Mouse (Mus musculus) embryo, embryonic 9.5 days (tissue): ENCODE measurements around the gene Adamtsl5.
"Not testable (repeated sequence)": the region's sequence is repeated elsewhere in the genome, so short reads cannot be mapped to it uniquely, and the experiment has no call there.

Experiments used
- DNase-seq: peaks from one replicate; pipeline ENCODE4 v3.0.0-alpha.2; 2017; ENCODE audit errors: extremely low spot score

The Adamtsl5 gene

DNA sequence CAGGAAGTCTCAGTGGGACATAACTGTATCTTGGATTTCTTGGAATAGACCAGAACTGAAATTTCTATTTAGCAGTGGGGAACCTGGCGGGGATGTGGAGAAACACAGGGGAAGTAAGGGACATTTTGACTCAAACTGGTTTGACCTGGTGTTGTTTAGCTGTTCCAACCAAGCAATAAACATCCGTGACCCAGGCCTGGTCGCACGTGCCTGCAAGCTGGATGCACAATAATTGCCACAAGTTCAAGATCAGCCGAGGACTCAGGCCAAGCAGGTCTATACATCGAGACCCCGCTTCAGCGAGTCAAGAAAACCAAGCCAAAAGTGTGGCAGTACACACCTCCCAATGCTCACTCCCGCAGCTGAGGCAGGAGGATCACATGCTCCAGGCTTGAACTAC, 23.8 kb upstream of the Adamtsl5 start:
- DNase-seq: no peak

DNA sequence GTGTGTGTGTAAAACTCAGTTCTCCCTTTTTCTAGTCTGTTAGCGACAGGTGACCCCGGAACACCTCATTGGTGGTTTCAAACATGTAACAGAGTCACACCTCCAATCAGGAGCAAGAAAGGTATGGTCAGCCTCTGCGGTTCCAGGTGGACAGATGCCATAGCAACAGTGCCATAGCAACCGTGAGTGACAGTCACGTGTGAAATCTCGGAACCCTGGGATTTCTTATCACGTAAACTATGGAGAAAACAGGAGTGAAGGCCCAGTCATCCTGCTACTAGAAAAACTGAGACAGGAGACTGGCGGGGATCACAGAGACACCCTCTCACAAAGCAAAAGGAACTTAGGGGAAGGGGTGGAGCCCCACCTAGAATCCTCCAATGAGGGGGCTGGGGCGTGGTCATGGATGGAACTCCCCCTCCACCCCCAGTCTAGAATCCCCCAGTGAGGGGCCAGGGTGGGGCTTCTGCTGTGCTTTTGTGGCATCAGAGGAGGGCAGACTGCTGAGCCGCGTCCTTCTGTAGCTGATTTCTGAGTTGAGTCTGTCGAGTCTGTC, 23.3 kb upstream of the Adamtsl5 start:
- DNase-seq: peak; percentile 64

DNA sequence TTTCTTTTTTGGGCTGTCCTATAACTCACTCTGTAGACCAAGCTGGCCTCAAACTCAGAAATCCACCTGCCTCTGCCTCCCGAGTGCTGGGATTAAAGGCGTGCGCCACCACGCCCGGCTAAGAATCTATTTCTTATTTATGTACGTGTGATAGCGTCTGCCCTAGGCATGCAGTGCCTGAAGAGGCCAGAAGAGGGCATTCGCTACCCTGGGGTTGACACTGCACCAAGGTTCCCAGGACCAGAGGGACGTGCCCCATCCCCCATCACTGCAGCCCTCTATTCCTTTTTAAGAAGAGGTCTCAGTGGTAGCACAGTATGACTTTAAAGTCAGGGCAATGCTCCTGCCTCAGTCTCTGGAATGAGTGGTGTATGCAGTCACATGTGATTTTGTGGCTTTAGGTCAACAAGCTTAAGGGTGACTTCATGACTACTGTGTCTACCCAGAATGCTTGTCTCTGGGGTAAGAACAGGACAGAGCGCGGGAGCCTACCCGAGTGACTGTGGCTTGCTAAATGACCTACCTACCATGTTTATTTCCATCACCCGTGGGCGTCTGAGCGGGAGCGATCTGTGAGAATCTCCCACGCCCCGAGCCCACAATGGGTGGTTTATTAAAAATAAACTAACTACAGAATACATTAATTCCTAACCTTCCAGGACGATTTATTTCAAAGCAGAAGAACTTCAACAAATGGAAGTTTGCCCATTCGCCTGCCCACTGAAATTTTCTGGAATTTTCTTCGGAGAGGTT, 22.0 kb upstream of the Adamtsl5 start:
- DNase-seq: no peak

DNA sequence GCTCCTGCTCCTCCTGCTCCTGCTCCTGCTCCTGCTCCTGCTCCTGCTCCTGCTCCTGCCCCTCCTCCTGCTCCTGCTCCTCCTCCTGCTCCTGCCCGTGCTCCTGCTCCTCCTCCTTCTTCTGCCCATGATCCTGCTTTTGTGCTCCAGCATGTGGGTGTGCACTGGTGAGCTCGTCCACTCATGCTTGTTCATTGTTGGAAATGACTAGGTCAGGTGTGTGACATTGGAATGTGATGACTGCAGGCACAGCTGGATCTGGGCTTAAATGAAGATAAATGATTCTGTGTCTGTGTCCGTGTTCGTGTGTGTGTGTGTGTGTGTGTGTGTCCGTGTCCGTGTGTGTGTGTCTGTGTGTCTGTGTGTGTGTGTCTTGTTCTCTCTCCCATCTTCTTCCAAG, 20.2 kb upstream of the Adamtsl5 start:
- DNase-seq: no peak

- DNase-seq: no peak
These were observed 19.7 kb upstream of the Adamtsl5 start for GRCm38 (mm10) chr10:80367954-80368353.

GRCm38 (mm10) chr10:80365736-80366135, 17.5 kb upstream of the Adamtsl5 start:
- DNase-seq: no peak

GRCm38 (mm10) chr10:80363734-80364133, 15.5 kb upstream of the Adamtsl5 start:
- DNase-seq: no peak

DNA sequence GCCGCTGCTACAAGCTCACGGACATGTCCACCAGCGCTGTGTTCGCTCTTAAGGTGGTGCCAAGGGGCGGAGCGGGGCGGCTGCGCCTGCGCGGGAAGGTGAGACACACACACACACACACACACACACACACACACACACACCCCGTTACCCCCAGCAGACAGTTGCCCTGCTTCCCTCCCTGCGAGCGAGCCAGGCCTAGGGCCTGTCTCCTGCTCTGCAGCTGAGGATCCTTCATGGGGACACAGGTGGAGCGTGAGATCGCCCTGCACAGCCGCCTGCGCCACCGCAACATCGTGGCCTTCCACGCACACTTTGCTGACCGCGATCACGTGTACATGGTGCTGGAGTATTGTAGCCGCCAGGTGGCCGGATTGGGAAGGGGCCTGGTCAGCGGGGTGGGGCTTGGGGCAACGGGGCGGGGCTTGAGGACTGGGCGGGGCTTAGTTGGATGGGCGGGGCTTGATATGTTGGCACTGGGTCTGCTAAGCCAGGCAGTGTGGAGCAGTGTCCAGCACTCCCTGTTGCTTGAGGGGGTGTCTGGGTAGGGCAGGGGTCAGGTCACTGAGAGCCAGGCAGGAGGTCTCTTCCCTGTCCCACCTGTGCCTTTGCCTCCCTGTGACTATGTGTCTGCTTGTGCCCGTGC, 9.9 kb upstream of the Adamtsl5 start:
- DNase-seq: no peak

DNA sequence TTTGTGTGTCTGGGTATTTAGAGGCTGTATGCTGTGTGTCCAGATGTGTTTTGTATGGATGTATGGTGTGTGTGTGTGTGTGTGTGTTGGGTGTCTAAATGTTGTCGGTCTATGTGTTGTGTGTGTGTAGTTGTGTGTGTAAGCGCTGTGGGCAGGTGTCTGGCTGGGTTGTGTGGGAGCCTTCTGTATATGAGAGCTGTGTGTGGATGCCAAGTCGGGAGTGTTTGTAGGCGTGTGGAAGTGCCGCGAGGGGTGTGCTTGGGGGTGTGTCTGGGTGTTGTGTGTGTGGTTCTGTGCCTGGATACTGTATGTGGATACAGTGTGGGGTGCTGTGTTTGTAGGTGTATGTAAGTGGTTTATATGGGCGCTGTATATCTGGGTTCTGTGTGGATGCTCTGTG, 9.1 kb upstream of the Adamtsl5 start:
- no peak for DNase-seq

GRCm38 (mm10) chr10:80356737-80357136, 8.5 kb upstream of the Adamtsl5 start:
- DNase-seq: no peak

DNA sequence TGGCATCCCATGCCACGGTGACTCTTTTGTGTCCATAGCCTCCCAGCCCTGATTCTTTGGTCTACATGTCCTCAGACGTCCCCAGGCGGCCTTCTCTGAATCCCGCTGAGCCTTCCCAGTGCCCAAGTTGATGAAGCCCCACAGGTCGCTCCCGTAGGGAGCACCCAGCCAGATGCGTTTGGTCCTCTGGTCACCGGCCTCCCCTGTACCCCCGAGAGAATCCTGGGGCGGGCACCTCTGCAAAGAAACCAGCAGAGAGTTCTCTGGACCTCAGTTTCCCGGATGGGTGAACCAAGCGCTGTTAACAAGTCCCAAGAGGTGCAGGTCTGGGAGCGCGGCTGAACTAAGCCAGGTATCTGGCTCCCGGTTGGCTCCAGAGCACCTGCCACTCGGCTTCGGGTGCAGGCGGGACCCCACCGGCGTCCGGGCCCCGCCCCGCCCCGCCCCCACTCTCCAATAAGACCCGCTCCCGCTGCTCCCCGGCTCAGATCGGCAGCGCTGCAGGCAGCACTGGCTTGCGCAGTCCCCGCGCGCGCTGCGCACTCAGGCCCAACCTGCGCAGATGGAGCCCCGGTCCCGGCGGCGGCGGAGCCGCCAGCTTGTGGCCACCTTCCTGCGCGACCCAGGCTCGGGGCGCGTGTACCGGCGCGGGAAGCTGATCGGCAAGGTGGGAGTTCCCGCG, 7.9 kb upstream of the Adamtsl5 start, which contains the start of gene Plk5:
Gene Plk5 (plus strand): TSS at position 459 of the 682 bp plus-strand sequence.
- DNase-seq: no peak

GRCm38 (mm10) chr10:80355431-80355830, 7.2 kb upstream of the Adamtsl5 start:
- DNase-seq: no peak

DNA sequence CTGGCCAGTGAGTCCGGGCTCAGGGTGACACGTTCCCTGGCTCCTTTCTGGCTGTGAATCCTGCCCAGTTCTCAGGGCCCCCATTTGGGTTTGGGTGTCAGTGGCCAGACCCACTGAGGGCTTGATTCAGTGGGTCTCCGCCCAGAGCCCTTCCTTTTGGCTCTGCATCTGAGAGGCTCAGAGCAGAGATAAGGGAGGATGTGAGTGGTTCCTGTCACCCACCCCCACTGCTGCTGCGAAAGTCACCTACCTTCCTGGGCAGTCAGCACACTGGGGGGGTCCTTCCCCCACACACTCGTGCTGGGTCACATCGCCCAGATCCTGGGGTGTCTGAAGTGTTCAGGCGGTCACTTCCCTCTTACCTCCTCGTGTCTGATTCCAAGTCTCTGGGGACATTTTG, 4.5 kb upstream of the Adamtsl5 start:
- no peak for DNase-seq

GRCm38 (mm10) chr10:80351896-80352295, 3.7 kb upstream of the Adamtsl5 start:
- no peak for DNase-seq

DNA sequence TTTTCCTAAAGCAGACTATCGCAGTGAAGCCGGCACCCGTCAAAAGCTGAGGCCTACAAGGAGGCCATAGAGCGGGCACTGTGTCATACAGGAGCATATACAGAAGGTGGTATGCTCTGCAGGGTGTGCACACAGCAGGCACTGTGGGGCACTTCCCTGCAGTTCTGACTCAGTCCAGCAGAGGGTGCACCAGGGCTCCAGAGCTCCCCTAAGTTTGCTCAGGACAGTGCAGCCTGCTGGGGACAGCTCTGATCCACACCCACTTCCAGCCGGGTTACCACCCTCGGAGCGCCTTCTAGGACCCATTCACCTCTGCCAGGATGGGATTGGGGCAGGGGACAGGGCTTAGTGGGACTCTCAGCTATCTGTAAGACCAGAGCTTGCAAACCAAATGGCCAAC, 2.1 kb upstream of the Adamtsl5 start:
- DNase-seq: peak; percentile 87

DNA sequence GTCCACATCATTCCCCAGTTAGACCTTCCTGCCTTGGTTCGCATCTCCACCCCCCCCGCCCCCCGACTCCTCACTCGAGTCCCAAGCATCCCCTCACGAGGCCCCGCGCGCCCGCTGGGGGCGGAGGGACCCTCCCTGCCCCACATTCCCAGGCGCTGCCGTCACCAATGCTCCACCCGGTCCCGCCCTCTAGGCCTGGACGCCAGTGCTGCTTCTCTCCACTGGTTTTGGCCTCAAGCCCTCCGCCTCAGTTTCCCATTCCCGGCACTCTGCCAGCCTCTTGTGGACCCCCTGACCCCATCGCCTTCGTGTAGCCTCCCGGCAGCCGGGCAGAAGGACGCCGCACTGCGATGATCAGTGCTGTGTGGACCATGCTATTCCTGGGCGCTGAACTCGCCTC, 769 bp upstream of the Adamtsl5 start:
- DNase-seq: no peak

- DNase-seq: no peak
These were observed 671 bp downstream of the Adamtsl5 start for GRCm38 (mm10) chr10:80347514-80347967.

- not testable (repeated sequence) for DNase-seq
These were observed 2.3 kb downstream of the Adamtsl5 start for GRCm38 (mm10) chr10:80345929-80346328.

DNA sequence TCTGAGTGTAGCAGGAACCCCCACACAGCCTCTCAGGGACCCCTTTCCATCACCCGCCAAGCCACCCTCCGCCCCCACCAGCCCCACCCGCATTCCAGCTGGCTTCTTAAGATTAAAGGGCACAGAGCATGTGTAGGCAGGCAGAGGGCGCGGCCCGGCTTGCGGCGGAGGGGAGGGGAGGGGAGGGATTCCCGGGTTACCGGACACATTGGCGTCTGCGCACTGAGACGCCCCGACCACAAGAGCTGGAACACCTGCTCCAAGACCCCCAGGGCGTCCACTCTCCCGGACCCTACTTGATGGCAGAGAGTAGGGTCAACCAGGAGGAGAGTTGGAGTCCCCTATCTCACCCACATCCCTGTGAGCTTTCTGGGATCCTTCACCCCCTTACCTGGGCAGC, 3.1 kb downstream of the Adamtsl5 start:
- no peak for DNase-seq

DNA sequence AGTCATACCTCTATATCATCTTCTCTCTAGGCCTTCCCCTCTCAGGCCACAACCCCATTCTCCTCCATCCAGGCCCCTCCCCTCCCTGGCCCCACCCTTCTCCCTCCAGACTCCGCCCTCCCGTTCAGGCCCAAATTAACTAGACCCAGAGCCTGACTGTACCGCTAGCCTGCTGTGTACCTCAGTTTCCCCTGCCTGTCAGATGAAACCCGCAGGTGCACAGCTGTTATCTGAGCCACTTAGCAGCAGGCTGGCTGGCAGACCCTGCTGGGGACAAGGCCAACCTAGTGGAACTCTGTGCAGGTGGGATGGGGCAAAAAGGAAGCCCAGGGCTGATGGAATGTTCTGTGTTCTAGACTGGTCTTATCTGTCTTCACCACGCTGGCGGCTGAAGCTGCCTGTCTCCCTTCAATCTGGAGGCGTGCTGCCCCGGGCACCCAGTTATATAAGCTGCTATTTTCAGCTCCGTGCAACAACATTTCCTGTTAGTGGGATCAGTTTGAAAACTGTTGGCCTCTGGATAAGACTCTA, 4.0 kb downstream of the Adamtsl5 start:
- no peak for DNase-seq

- no peak for DNase-seq
These were observed 4.8 kb downstream of the Adamtsl5 start for GRCm38 (mm10) chr10:80343425-80343895.
